Mouse (Mus musculus): ENCODE measurements around the gene Timm10. TPM values are rescaled to one million over a fixed set of nuclear protein-coding genes. Genes with fewer than 3 reads are reported as not detected.

Timm10 gene
- total RNA-seq, 1 experiment from 2014 or later = 20.7 TPM

GRCm38 (mm10) chr2:84809330-84809729, 17.5 kb upstream of the Timm10 start:
- ATAC-seq (replicated peaks in 1 of 2; ENCODE audit: insufficient read depth in 1 of 2, low FRiP score in 2 of 2, low TSS enrichment in 1 of 2, low read depth in 1 of 2, poor library complexity in 2 of 2, severe bottlenecking in 2 of 2) = no peak

GRCm38 (mm10) chr2:84810526-84810885, 16.3 kb upstream of the Timm10 start:
- ATAC-seq (replicated peaks in 1 of 2; ENCODE audit: insufficient read depth in 1 of 2, low FRiP score in 2 of 2, low TSS enrichment in 1 of 2, low read depth in 1 of 2, poor library complexity in 2 of 2, severe bottlenecking in 2 of 2) = no peak

GRCm38 (mm10) chr2:84810886-84811577, 15.8 kb upstream of the Timm10 start:
- peak; percentile 62 to 77 for ATAC-seq (replicated peaks in 1 of 2; ENCODE audit: insufficient read depth in 1 of 2, low FRiP score in 2 of 2, low TSS enrichment in 1 of 2, low read depth in 1 of 2, poor library complexity in 2 of 2, severe bottlenecking in 2 of 2)

GRCm38 (mm10) chr2:84811880-84812279, 14.9 kb upstream of the Timm10 start:
- ATAC-seq (replicated peaks in 1 of 2; ENCODE audit: insufficient read depth in 1 of 2, low FRiP score in 2 of 2, low TSS enrichment in 1 of 2, low read depth in 1 of 2, poor library complexity in 2 of 2, severe bottlenecking in 2 of 2) = peak; percentile 51 to 67

GRCm38 (mm10) chr2:84812676-84813075, 14.1 kb upstream of the Timm10 start:
- no peak for ATAC-seq (replicated peaks in 1 of 2; ENCODE audit: insufficient read depth in 1 of 2, low FRiP score in 2 of 2, low TSS enrichment in 1 of 2, low read depth in 1 of 2, poor library complexity in 2 of 2, severe bottlenecking in 2 of 2)

GRCm38 (mm10) chr2:84819861-84820260, 6.9 kb upstream of the Timm10 start:
- ATAC-seq (replicated peaks in 1 of 2; ENCODE audit: insufficient read depth in 1 of 2, low FRiP score in 2 of 2, low TSS enrichment in 1 of 2, low read depth in 1 of 2, poor library complexity in 2 of 2, severe bottlenecking in 2 of 2) = no peak

GRCm38 (mm10) chr2:84822552-84822951, 4.2 kb upstream of the Timm10 start, which contains the start of gene Smtnl1:
TSS of gene Smtnl1 (minus strand) at chr2:84822652.
- ATAC-seq (replicated peaks in 1 of 2; ENCODE audit: insufficient read depth in 1 of 2, low FRiP score in 2 of 2, low TSS enrichment in 1 of 2, low read depth in 1 of 2, poor library complexity in 2 of 2, severe bottlenecking in 2 of 2) = no peak

- no peak for ATAC-seq (replicated peaks in 1 of 2; ENCODE audit: insufficient read depth in 1 of 2, low FRiP score in 2 of 2, low TSS enrichment in 1 of 2, low read depth in 1 of 2, poor library complexity in 2 of 2, severe bottlenecking in 2 of 2)
These were observed 3.6 kb upstream of the Timm10 start for GRCm38 (mm10) chr2:84823237-84823636.

GRCm38 (mm10) chr2:84827283-84827920, 605 bp downstream of the Timm10 start:
- ATAC-seq (replicated peaks in 1 of 2; ENCODE audit: insufficient read depth in 1 of 2, low FRiP score in 2 of 2, low TSS enrichment in 1 of 2, low read depth in 1 of 2, poor library complexity in 2 of 2, severe bottlenecking in 2 of 2) = 0 out of 4 replicates have a peak, but pooled peaks of 1 of the 2 experiments have one; percentile 6

GRCm38 (mm10) chr2:84831666-84832391, 5.0 kb downstream of the Timm10 start:
- peak; percentile 61 to 78 for ATAC-seq (replicated peaks in 1 of 2; ENCODE audit: insufficient read depth in 1 of 2, low FRiP score in 2 of 2, low TSS enrichment in 1 of 2, low read depth in 1 of 2, poor library complexity in 2 of 2, severe bottlenecking in 2 of 2)

GRCm38 (mm10) chr2:84837107-84837506, 10.3 kb downstream of the Timm10 start:
- no peak for ATAC-seq (replicated peaks in 1 of 2; ENCODE audit: insufficient read depth in 1 of 2, low FRiP score in 2 of 2, low TSS enrichment in 1 of 2, low read depth in 1 of 2, poor library complexity in 2 of 2, severe bottlenecking in 2 of 2)

GRCm38 (mm10) chr2:84837817-84838592, 11.2 kb downstream of the Timm10 start:
- no peak for ATAC-seq (replicated peaks in 1 of 2; ENCODE audit: insufficient read depth in 1 of 2, low FRiP score in 2 of 2, low TSS enrichment in 1 of 2, low read depth in 1 of 2, poor library complexity in 2 of 2, severe bottlenecking in 2 of 2)

- no peak for ATAC-seq (replicated peaks in 1 of 2; ENCODE audit: insufficient read depth in 1 of 2, low FRiP score in 2 of 2, low TSS enrichment in 1 of 2, low read depth in 1 of 2, poor library complexity in 2 of 2, severe bottlenecking in 2 of 2)
These were observed 11.8 kb downstream of the Timm10 start, which contains the start of gene Slc43a1 for GRCm38 (mm10) chr2:84838593-84838949. TSS of gene Slc43a1 (plus strand) at chr2:84838850.

- no peak for ATAC-seq (replicated peaks in 1 of 2; ENCODE audit: insufficient read depth in 1 of 2, low FRiP score in 2 of 2, low TSS enrichment in 1 of 2, low read depth in 1 of 2, poor library complexity in 2 of 2, severe bottlenecking in 2 of 2)
These were observed 12.5 kb downstream of the Timm10 start for GRCm38 (mm10) chr2:84838993-84839980.

GRCm38 (mm10) chr2:84840016-84840747, 13.4 kb downstream of the Timm10 start:
- peak; percentile 59 to 75 for ATAC-seq (replicated peaks in 1 of 2; ENCODE audit: insufficient read depth in 1 of 2, low FRiP score in 2 of 2, low TSS enrichment in 1 of 2, low read depth in 1 of 2, poor library complexity in 2 of 2, severe bottlenecking in 2 of 2)

Measured in hematopoietic stem cell, adult 5-6 weeks (primary cell).